Mouse (Mus musculus) cerebellum, adult 2 months (tissue): ENCODE results near the gene Gm28230.

Experiments
- CTCF ChIP-seq: fragments of 200-500 bp; IDR thresholded peaks from 2 replicates; pipeline ENCODE4 v1.5.1; 2011; ENCODE audit warnings: low read depth, mild to moderate bottlenecking, control low read depth, low read length, moderate library complexity, borderline replicate concordance; ENCODE audit not compliant: insufficient read depth
- POLR2A ChIP-seq: fragments of 200-500 bp; IDR thresholded peaks from 2 replicates; pipeline ENCODE4 v1.6.1; 2011; ENCODE audit warnings: low read length, control low read depth, borderline replicate concordance; ENCODE audit not compliant: insufficient read depth

- no peak for TF ChIP-seq POLR2A
- TF ChIP-seq CTCF: no peak
Observed at GRCm38 (mm10) chr2:74726973-74727639, 578 bp downstream of the Gm28230 start.
